ENCODE assay signal across 13 mouse cellular contexts in the genomic region with DNA sequence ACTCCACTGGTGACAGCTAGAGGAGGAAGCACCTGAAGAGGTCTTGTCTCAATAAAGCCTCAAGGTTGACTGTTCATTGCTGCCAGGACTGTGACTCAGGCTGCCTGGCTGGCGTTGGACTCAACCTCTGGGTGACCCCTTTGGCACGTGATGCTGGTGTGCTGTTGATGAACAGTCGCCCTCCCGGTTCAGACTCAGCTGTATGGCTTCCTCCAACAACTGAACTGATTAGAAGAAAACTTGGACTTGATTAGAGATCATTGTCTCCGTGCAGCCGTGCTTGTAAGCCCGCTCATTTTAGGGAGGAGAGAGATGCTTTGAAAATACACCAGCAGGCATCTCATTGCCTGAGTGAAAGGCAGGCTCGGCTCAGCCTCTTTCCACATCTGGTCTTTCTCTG.
A peak's percentile ranks its signal among the peaks of the same experiment; 100 is the strongest.
DNase-seq lines count a peak whose midpoint lies in the region; ATAC-seq and TF ChIP-seq lines count a peak whose summit lies in the region.
"Had no signal": no experiment of that assay in that cellular context is flagged by ENCODE, and none has a peak within 500 bp of the region (broad histone marks: within the 10 kb centered on the region; RNA-seq: fewer than 3 reads in every experiment).

No protein-coding gene starts in this region.

- H3K36me3 ChIP-seq in kidney, postnatal 0 days (ENCODE audit: insufficient read depth, low read length), result no peaks in the 10 kb centered on the region
- H3K36me3 ChIP-seq in intestine, postnatal 0 days (ENCODE audit: control insufficient read depth, insufficient read depth), result no peaks in the 10 kb centered on the region
- H3K36me3 ChIP-seq: embryonic facial prominence, embryonic 15.5 days; stomach, embryonic 15.5 days had no signal

- H3K4me2 ChIP-seq in kidney, postnatal 0 days (ENCODE audit: low read length), result no peak overlapping the region
- H3K4me2 ChIP-seq in intestine, postnatal 0 days (replicated peaks; ENCODE audit: low read depth), result no peak overlapping the region
- H3K4me2 ChIP-seq: embryonic facial prominence, embryonic 15.5 days; stomach, embryonic 15.5 days had no signal

- WGBS in kidney, postnatal 0 days, result 40% methylated on average over 8 of the region's 8 CpGs
- WGBS in intestine, postnatal 0 days, result 48% methylated on average over 8 of the region's 8 CpGs

- H3K4me3 ChIP-seq in kidney, postnatal 0 days (replicated peaks; ENCODE audit: low read depth, low read length), result no peak overlapping the region
- H3K4me3 ChIP-seq in intestine, postnatal 0 days (ENCODE audit: low read depth, low read length), result no peak overlapping the region
- H3K4me3 ChIP-seq: embryonic facial prominence, embryonic 15.5 days; stomach, embryonic 15.5 days had no signal

- H3K27ac ChIP-seq in kidney, postnatal 0 days, result no peak overlapping the region
- no peak overlapping the region for H3K27ac ChIP-seq in intestine, postnatal 0 days (ENCODE audit: low read depth, low read length)
- H3K27ac ChIP-seq: embryonic facial prominence, embryonic 15.5 days; stomach, embryonic 15.5 days had no signal

- H3K4me1 ChIP-seq in kidney, postnatal 0 days (replicated peaks; ENCODE audit: insufficient read depth, low read length), result peaks cover 6% of the 10 kb centered on the region; the same call in 1 of the 2 replicates
- no peaks in the 10 kb centered on the region for H3K4me1 ChIP-seq in intestine, postnatal 0 days (replicated peaks; ENCODE audit: control insufficient read depth, insufficient read depth, low read length)
- H3K4me1 ChIP-seq: embryonic facial prominence, embryonic 15.5 days had no signal

- ATAC-seq in frontal cortex, adult (ENCODE audit: low TSS enrichment), result peak; percentile 41
- ATAC-seq in kidney, postnatal 0 days (replicated peaks; ENCODE audit: low FRiP score, low read depth), result no peak; the same call in 1 of the 2 replicates
- ATAC-seq in intestine, postnatal 0 days, result no peak
- no peak for ATAC-seq in megakaryocyte, adult 5-6 weeks (ENCODE audit: poor library complexity, severe bottlenecking)

- no peak for DNase-seq in frontal cortex, postnatal 36 days (ENCODE audit: low spot score in 2 of 2)
- DNase-seq in ovary, adult 18-20 months (ENCODE audit: low spot score), result peak; percentile 18
- DNase-seq in ovary, postnatal 10 days (ENCODE audit: low spot score), result no peak
- peak; percentile 4 for DNase-seq in kidney, postnatal 0 days (ENCODE audit: low spot score)
- DNase-seq in testis, postnatal 14 days (ENCODE audit: low spot score), result no peak
- DNase-seq: gastrocnemius, postnatal 25 days; heart, postnatal 4 days; midbrain, embryonic 14.5 days had no signal

- no peak overlapping the region for H3K9ac ChIP-seq in kidney, postnatal 0 days (ENCODE audit: low read depth, low read length)
- no peak overlapping the region for H3K9ac ChIP-seq in intestine, postnatal 0 days (ENCODE audit: low read depth, low read length)
- H3K9ac ChIP-seq: embryonic facial prominence, embryonic 15.5 days; stomach, embryonic 15.5 days had no signal

- no peaks in the 10 kb centered on the region for H3K27me3 ChIP-seq in kidney, postnatal 0 days (ENCODE audit: insufficient read depth, low read length)
- H3K27me3 ChIP-seq in intestine, postnatal 0 days (replicated peaks; ENCODE audit: control insufficient read depth, insufficient read depth, low read length), result no peaks in the 10 kb centered on the region
- H3K27me3 ChIP-seq: embryonic facial prominence, embryonic 15.5 days; stomach, embryonic 15.5 days had no signal

- no peaks in the 10 kb centered on the region for H3K9me3 ChIP-seq in kidney, postnatal 0 days (replicated peaks; ENCODE audit: low read length)
- H3K9me3 ChIP-seq in intestine, postnatal 0 days (ENCODE audit: control insufficient read depth), result no peaks in the 10 kb centered on the region
- H3K9me3 ChIP-seq: embryonic facial prominence, embryonic 15.5 days; stomach, embryonic 15.5 days had no signal

- no peak for TF ChIP-seq CTCF in kidney, postnatal 0 days (IDR thresholded peaks at IDR 0.05; ENCODE audit: low read depth)
- no peak for TF ChIP-seq CTCF in intestine, postnatal 0 days (IDR thresholded peaks at IDR 0.05; ENCODE audit: low read depth)

Comparison
In these comparisons a context has a peak if more than half of its experiments do, and no peak if none do; other contexts are left out.
1. DNase-seq: peak in ovary, adult 18-20 months (single experiment) and kidney, postnatal 0 days (single experiment); none in frontal cortex, postnatal 36 days (0 of 2), ovary, postnatal 10 days (single experiment) and testis, postnatal 14 days (single experiment).